Mouse (Mus musculus) lung, adult 2 months (tissue): ENCODE data around the gene Glce.

ENCODE experiments used
- CTCF ChIP-seq: fragments of 200-500 bp; IDR thresholded peaks from 2 replicates; pipeline ENCODE4 v1.5.1; 2011; ENCODE audit warnings: mild to moderate bottlenecking, low read length, control low read depth; ENCODE audit not compliant: insufficient read depth
- POLR2A ChIP-seq: fragments of 200-500 bp; IDR thresholded peaks from 2 replicates; pipeline ENCODE4 v1.6.1; 2011; ENCODE audit warnings: low read depth, mild to moderate bottlenecking, control low read depth, low read length, borderline replicate concordance; ENCODE audit errors: extremely low read depth

- TF ChIP-seq CTCF, result no peak
- no peak for TF ChIP-seq POLR2A
These were observed 98.6 kb downstream of the Glce start for GRCm38 (mm10) chr9:62023879-62024278.
